Mouse (Mus musculus) olfactory bulb, adult 2 months (tissue): ENCODE data around the gene Ace3.
A peak's percentile ranks its signal among the peaks of the same experiment; 100 is the strongest.

Source experiments
- CTCF ChIP-seq: fragments of 200-500 bp; IDR thresholded peaks from 2 replicates; pipeline ENCODE4 v1.5.1; 2012; ENCODE audit warnings: low read depth, mild to moderate bottlenecking, low read length, moderate library complexity; ENCODE audit not compliant: insufficient read depth
- POLR2A ChIP-seq: fragments of 200-500 bp; IDR thresholded peaks from 2 replicates; pipeline ENCODE4 v1.6.1; 2012; ENCODE audit warnings: mild to moderate bottlenecking, low read depth, low read length, moderate library complexity; ENCODE audit not compliant: insufficient read depth

GRCm38 (mm10) chr11:106036548-106037417 lies 42.3 kb downstream of the Ace3 start, which contains the start of gene Dcaf7:
- TF ChIP-seq CTCF (no peak), POLR2A (0 out of 2 replicates have a peak, but pooled peaks have one; percentile 59)
